Comparison of ENCODE assay signal across 8 mouse cellular contexts in genomic region chr16:28752638-28753118, GRCm38 (mm10). TPM values are rescaled to one million over a fixed set of nuclear protein-coding genes. Genes with fewer than 3 reads are reported as not detected.
A peak's percentile ranks its signal among the peaks of the same experiment; 100 is the strongest.
DNase-seq lines count a peak whose midpoint lies in the region; ATAC-seq and TF ChIP-seq lines count a peak whose summit lies in the region.

TSS of gene Fgf12 (minus strand) at chr16:28753068.

- WGBS in forebrain, embryonic 14.5 days = under 1% methylated on average over 16 of the region's 16 CpGs
- under 1% methylated on average over 16 of the region's 16 CpGs for WGBS in hindbrain, embryonic 15.5 days
- WGBS in limb, embryonic 15.5 days = under 1% methylated on average over 16 of the region's 16 CpGs
- WGBS in stomach, postnatal 0 days = under 1% methylated on average over 16 of the region's 16 CpGs

- no peak for TF ChIP-seq CTCF in testis, adult 2 months (IDR thresholded peaks at IDR 0.05; ENCODE audit: control insufficient read depth, insufficient read depth, insufficient replicate concordance, low read depth, low read length)
- TF ChIP-seq CTCF in stomach, postnatal 0 days (IDR thresholded peaks at IDR 0.05; ENCODE audit: low read depth) = no peak

- H3K36me3 ChIP-seq in testis, adult 2 months (ENCODE audit: control insufficient read depth, insufficient read depth, low read length) = no peaks in the 10 kb centered on the region
- H3K36me3 ChIP-seq in forebrain, embryonic 14.5 days (ENCODE audit: control insufficient read depth, insufficient read depth, low read length) = no peaks in the 10 kb centered on the region
- no peaks in the 10 kb centered on the region for H3K36me3 ChIP-seq in hindbrain, embryonic 15.5 days
- no peaks in the 10 kb centered on the region for H3K36me3 ChIP-seq in limb, embryonic 15.5 days
- no peaks in the 10 kb centered on the region for H3K36me3 ChIP-seq in stomach, postnatal 0 days (ENCODE audit: control insufficient read depth, insufficient read depth, low read length)

- H3K4me2 ChIP-seq in forebrain, embryonic 14.5 days (ENCODE audit: low read length) = peak within 1 kb of the TSS; percentile 92
- peak within 1 kb of the TSS; percentile 76 for H3K4me2 ChIP-seq in hindbrain, embryonic 15.5 days
- peak within 1 kb of the TSS; percentile 57 for H3K4me2 ChIP-seq in limb, embryonic 15.5 days
- peak within 1 kb of the TSS; percentile 49 for H3K4me2 ChIP-seq in stomach, postnatal 0 days (replicated peaks; ENCODE audit: low read depth)

- ATAC-seq in forebrain, embryonic 14.5 days = peak; percentile 47
- ATAC-seq in hindbrain, embryonic 15.5 days (ENCODE audit: low FRiP score, low read depth) = peak; percentile 55
- ATAC-seq in limb, embryonic 15.5 days (ENCODE audit: insufficient number of reproducible peaks, low FRiP score, low TSS enrichment, low read depth) = no peak
- no peak for ATAC-seq in stomach, postnatal 0 days (ENCODE audit: low FRiP score, low TSS enrichment)

- H3K9ac ChIP-seq in forebrain, embryonic 14.5 days (ENCODE audit: low read length) = peak within 1 kb of the TSS; percentile 64
- peak within 1 kb of the TSS; percentile 64 for H3K9ac ChIP-seq in hindbrain, embryonic 15.5 days
- H3K9ac ChIP-seq in limb, embryonic 15.5 days = no peak within 1 kb of the TSS
- peak within 1 kb of the TSS; percentile 13; the same call in 1 of the 2 replicates for H3K9ac ChIP-seq in stomach, postnatal 0 days (ENCODE audit: low read length)

- H3K4me1 ChIP-seq in testis, adult 2 months (ENCODE audit: control insufficient read depth, insufficient read depth, low read length) = peaks cover 6% of the 10 kb centered on the region; the same call in 1 of the 2 replicates
- H3K4me1 ChIP-seq in forebrain, embryonic 14.5 days (ENCODE audit: control insufficient read depth, insufficient read depth, low read length) = no peaks in the 10 kb centered on the region; the same call in 1 of the 2 replicates
- peaks cover 17% of the 10 kb centered on the region for H3K4me1 ChIP-seq in hindbrain, embryonic 15.5 days (replicated peaks)
- peaks cover 12% of the 10 kb centered on the region for H3K4me1 ChIP-seq in limb, embryonic 15.5 days
- no peaks in the 10 kb centered on the region for H3K4me1 ChIP-seq in stomach, postnatal 0 days (replicated peaks; ENCODE audit: control insufficient read depth, insufficient read depth)

- DNase-seq in testis, postnatal 14 days (ENCODE audit: low spot score) = no peak
- peak; percentile 15 for DNase-seq in forebrain, embryonic 14.5 days (ENCODE audit: low spot score)
- DNase-seq in stomach, postnatal 0 days (ENCODE audit: low spot score) = no peak
- DNase-seq in lung, adult 18-20 months = no peak
- DNase-seq in B cell, adult 2 months = no peak

- no peak for TF ChIP-seq EP300 in stomach, postnatal 0 days (optimal IDR thresholded peaks at IDR 0.05)

- H3K4me3 ChIP-seq in testis, adult 2 months (ENCODE audit: control insufficient read depth, low read depth, low read length) = peak within 1 kb of the TSS; percentile 36
- H3K4me3 ChIP-seq in forebrain, embryonic 14.5 days (ENCODE audit: low read depth, low read length) = peak within 1 kb of the TSS; percentile 44
- peak within 1 kb of the TSS; percentile 59 for H3K4me3 ChIP-seq in hindbrain, embryonic 15.5 days
- H3K4me3 ChIP-seq in limb, embryonic 15.5 days = peak within 1 kb of the TSS; percentile 31
- H3K4me3 ChIP-seq in stomach, postnatal 0 days (ENCODE audit: low read depth, low read length) = 0 out of 2 replicates have a peak within 1 kb of the TSS, but pooled peaks have one; percentile 10

- no peak within 1 kb of the TSS for H3K27ac ChIP-seq in testis, adult 2 months (ENCODE audit: control insufficient read depth, insufficient read depth, low read depth, low read length)
- H3K27ac ChIP-seq in forebrain, embryonic 14.5 days (ENCODE audit: low read depth, low read length) = peak within 1 kb of the TSS; percentile 11; the same call in 1 of the 2 replicates
- H3K27ac ChIP-seq in hindbrain, embryonic 15.5 days (replicated peaks) = peak within 1 kb of the TSS; percentile 84
- no peak within 1 kb of the TSS for H3K27ac ChIP-seq in limb, embryonic 15.5 days
- H3K27ac ChIP-seq in stomach, postnatal 0 days (replicated peaks) = no peak within 1 kb of the TSS

- no peak for TF ChIP-seq POLR2A in testis, adult 2 months (IDR thresholded peaks at IDR 0.05; ENCODE audit: control insufficient read depth, low read depth, low read length)

- no peaks in the 10 kb centered on the region for H3K9me3 ChIP-seq in forebrain, embryonic 14.5 days (replicated peaks; ENCODE audit: control insufficient read depth, low read length)
- H3K9me3 ChIP-seq in hindbrain, embryonic 15.5 days = no peaks in the 10 kb centered on the region
- H3K9me3 ChIP-seq in limb, embryonic 15.5 days = no peaks in the 10 kb centered on the region
- H3K9me3 ChIP-seq in stomach, postnatal 0 days (ENCODE audit: control insufficient read depth, low read length) = no peaks in the 10 kb centered on the region

- H3K27me3 ChIP-seq in testis, adult 2 months (ENCODE audit: control insufficient read depth, insufficient read depth, low read length) = no peaks in the 10 kb centered on the region
- H3K27me3 ChIP-seq in forebrain, embryonic 14.5 days (replicated peaks; ENCODE audit: control insufficient read depth, insufficient read depth, low read length) = no peaks in the 10 kb centered on the region
- no peaks in the 10 kb centered on the region for H3K27me3 ChIP-seq in hindbrain, embryonic 15.5 days
- 0 out of 2 replicates have a peak, but pooled peaks cover 9% of the 10 kb centered on the region for H3K27me3 ChIP-seq in limb, embryonic 15.5 days
- no peaks in the 10 kb centered on the region for H3K27me3 ChIP-seq in stomach, postnatal 0 days (ENCODE audit: control insufficient read depth, insufficient read depth, low read length)

RNA-seq across cellular contexts. Expression of gene Fgf12, which starts in this region (rescaled TPM):
- polyA plus RNA-seq in testis, adult 2 months (2012; rRNA removed) = 2.8 and 3.0 TPM in 2 replicates
- polyA plus RNA-seq in forebrain, embryonic 14.5 days (2014; fragmentation: Nextera tagmentation; extraction: Ambion mirVana) = 16.1 and 21.2 TPM in 2 replicates
- 46.7 and 50.9 TPM in 2 replicates for polyA plus RNA-seq in hindbrain, embryonic 15.5 days (2015; fragmentation: Nextera tagmentation; extraction: Ambion mirVana)
- 5.8 and 7.3 TPM in 2 replicates for polyA plus RNA-seq in limb, embryonic 15.5 days (2015; fragmentation: Nextera tagmentation; extraction: Ambion mirVana)
- polyA plus RNA-seq in stomach, postnatal 0 days (2015; fragmentation: Nextera tagmentation; extraction: Ambion mirVana) = 0.74 and 0.85 TPM in 2 replicates

Comparison
In these comparisons a context has a peak if more than half of its experiments do, and no peak if none do; other contexts are left out.
1. H3K27ac ChIP-seq: peak in forebrain, embryonic 14.5 days (single experiment) and hindbrain, embryonic 15.5 days (single experiment); none in testis, adult 2 months (single experiment), limb, embryonic 15.5 days (single experiment) and stomach, postnatal 0 days (single experiment).
2. ATAC-seq: peak in forebrain, embryonic 14.5 days (single experiment) and hindbrain, embryonic 15.5 days (single experiment); none in limb, embryonic 15.5 days (single experiment) and stomach, postnatal 0 days (single experiment).
3. Peak in every context shown above with its lines, with median percentiles within 50 percentile points of each other: H3K4me3 ChIP-seq and H3K4me2 ChIP-seq.